Mouse (Mus musculus): ENCODE data around the gene Cbx2. TPM values are rescaled to one million over a fixed set of nuclear protein-coding genes. Genes with fewer than 3 reads are reported as not detected.

Cbx2 gene
- total and polyA plus RNA-seq, 3 experiments = 13.1 to 13.3 TPM; not detected in 1

- H3K9me3 ChIP-seq (replicated peaks; ENCODE audit: insufficient read depth, low read length) = no peaks in the 10 kb centered on the region
- no peaks in the 10 kb centered on the region for H3K79me2 ChIP-seq (ENCODE audit: control insufficient read depth, insufficient read depth, low read length, poor library complexity)
Observed at GRCm38 (mm10) chr11:118995448-118995847, 27.3 kb upstream of the Cbx2 start.

GRCm38 (mm10) chr11:118997182-118997581 lies 25.6 kb upstream of the Cbx2 start:
- no peaks in the 10 kb centered on the region for H3K36me3 ChIP-seq (ENCODE audit: control insufficient read depth in 1 of 2, insufficient read depth in 2 of 2, low read length in 2 of 2)
- TF ChIP-seq TCF12 (IDR thresholded peaks at IDR 0.05; ENCODE audit: low read depth, low read length) = 0 out of 2 replicates have a peak, but pooled peaks have one; percentile 19
- TF ChIP-seq ZKSCAN1 (IDR thresholded peaks at IDR 0.05; ENCODE audit: low read depth, low read length) = no peak
- TF ChIP-seq EP300 (IDR thresholded peaks at IDR 0.05; ENCODE audit: low read depth in 1 of 2, low read length in 2 of 2) = peak in 1 of 2 experiments; percentile 4; a peak in 1 of 4 replicates
- TF ChIP-seq RCOR1 (IDR thresholded peaks at IDR 0.05; ENCODE audit: low read depth, low read length) = no peak
- no peak for TF ChIP-seq ZC3H11A (IDR thresholded peaks at IDR 0.05; ENCODE audit: low read depth, low read length)
- peak; percentile 30; the same call in 1 of the 2 replicates for TF ChIP-seq ETS1 (IDR thresholded peaks at IDR 0.05; ENCODE audit: low read depth, low read length)
- H3K27me3 ChIP-seq (ENCODE audit: control insufficient read depth in 1 of 2, insufficient read depth in 2 of 2, low read length in 2 of 2) = no peaks in the 10 kb centered on the region; a peak in 1 of 4 replicates

More at GRCm38 (mm10) chr11:118995448-118995847, 27.3 kb upstream of the Cbx2 start:
- no peak for DNase-seq (ENCODE audit: low read depth, low spot score)
- H3K27ac ChIP-seq (ENCODE audit: control insufficient read depth, low read depth, low read length) = no peak overlapping the region
- H3K36me3 ChIP-seq (ENCODE audit: control insufficient read depth in 1 of 2, insufficient read depth in 2 of 2, low read length in 2 of 2) = no peaks in the 10 kb centered on the region
- no peak overlapping the region for H3K9ac ChIP-seq (ENCODE audit: control insufficient read depth, low read depth, low read length, poor library complexity, severe bottlenecking)
- TF ChIP-seq ZC3H11A (IDR thresholded peaks at IDR 0.05; ENCODE audit: low read depth, low read length) (no peak), UBTF (IDR thresholded peaks at IDR 0.05; ENCODE audit: borderline replicate concordance, insufficient read depth, low read depth, low read length) (no peak), NRF1 (IDR thresholded peaks at IDR 0.05; ENCODE audit: insufficient read depth, low read depth, low read length, poor library complexity, severe bottlenecking) (no peak), ETS1 (IDR thresholded peaks at IDR 0.05; ENCODE audit: low read depth, low read length) (no peak), ELF1 (IDR thresholded peaks at IDR 0.05; ENCODE audit: low read depth, low read length) (no peak), EP300 (IDR thresholded peaks at IDR 0.05; ENCODE audit: low read depth in 1 of 2, low read length in 2 of 2) (no peak), CHD1 (IDR thresholded peaks at IDR 0.05; ENCODE audit: low read depth, low read length) (no peak), CTCF (IDR thresholded peaks at IDR 0.05 in 2 of 3, conservative IDR thresholded peaks at IDR 0.05 in 1 of 3; ENCODE audit: control insufficient read depth in 1 of 3, insufficient read depth in 1 of 3, low read depth in 2 of 3, low read length in 3 of 3, poor library complexity in 1 of 3, severe bottlenecking in 1 of 3) (no peak), E2F4 (IDR thresholded peaks at IDR 0.05; ENCODE audit: borderline replicate concordance, low read depth, low read length) (no peak), ZNF384 (IDR thresholded peaks at IDR 0.05; ENCODE audit: low read depth, low read length) (no peak), MEF2A (IDR thresholded peaks at IDR 0.05; ENCODE audit: extremely low read depth, insufficient replicate concordance, low read depth, low read length, poor library complexity, severe bottlenecking) (no peak), RCOR1 (IDR thresholded peaks at IDR 0.05; ENCODE audit: low read depth, low read length) (no peak), MYB (IDR thresholded peaks at IDR 0.05; ENCODE audit: low read depth, low read length) (no peak), POLR2AphosphoS5 (IDR thresholded peaks at IDR 0.05; ENCODE audit: borderline replicate concordance, low read depth, low read length) (no peak), ZMIZ1 (IDR thresholded peaks at IDR 0.05; ENCODE audit: low read depth, low read length) (no peak), HCFC1 (IDR thresholded peaks at IDR 0.05; ENCODE audit: low read depth, low read length) (no peak), POLR2AphosphoS2 (IDR thresholded peaks at IDR 0.05; ENCODE audit: low read length) (no peak), MXI1 (IDR thresholded peaks at IDR 0.05; ENCODE audit: low read depth, low read length) (no peak), ZKSCAN1 (IDR thresholded peaks at IDR 0.05; ENCODE audit: low read depth, low read length) (no peak)
- no peak overlapping the region for H3K4me3 ChIP-seq (ENCODE audit: control insufficient read depth in 1 of 2, insufficient read depth in 1 of 2, low read depth in 2 of 2, low read length in 2 of 2)
- peaks cover 2 to 10% of the 10 kb centered on the region in 2 experiments; a peak in 2 of 4 replicates for H3K4me1 ChIP-seq (ENCODE audit: control insufficient read depth in 1 of 2, insufficient read depth in 2 of 2, low read length in 2 of 2)
- no peaks in the 10 kb centered on the region; a peak in 1 of 4 replicates for H3K27me3 ChIP-seq (ENCODE audit: control insufficient read depth in 1 of 2, insufficient read depth in 2 of 2, low read length in 2 of 2)

More at GRCm38 (mm10) chr11:118997182-118997581, 25.6 kb upstream of the Cbx2 start:
- Histone ChIP-seq H3K4me1 (ENCODE audit: control insufficient read depth in 1 of 2, insufficient read depth in 2 of 2, low read length in 2 of 2) (peaks cover 2 to 10% of the 10 kb centered on the region in 2 experiments; a peak in 2 of 4 replicates), H3K4me3 (ENCODE audit: control insufficient read depth in 1 of 2, insufficient read depth in 1 of 2, low read depth in 2 of 2, low read length in 2 of 2) (no peak overlapping the region), H3K9ac (ENCODE audit: control insufficient read depth, low read depth, low read length, poor library complexity, severe bottlenecking) (no peak overlapping the region), H3K79me2 (ENCODE audit: control insufficient read depth, insufficient read depth, low read length, poor library complexity) (no peaks in the 10 kb centered on the region), H3K27ac (ENCODE audit: control insufficient read depth, low read depth, low read length) (no peak overlapping the region), H3K9me3 (replicated peaks; ENCODE audit: insufficient read depth, low read length) (no peaks in the 10 kb centered on the region)
- no peak for DNase-seq (ENCODE audit: low read depth, low spot score)
